14 mouse cellular contexts compared by ENCODE assay signal in the genomic region with DNA sequence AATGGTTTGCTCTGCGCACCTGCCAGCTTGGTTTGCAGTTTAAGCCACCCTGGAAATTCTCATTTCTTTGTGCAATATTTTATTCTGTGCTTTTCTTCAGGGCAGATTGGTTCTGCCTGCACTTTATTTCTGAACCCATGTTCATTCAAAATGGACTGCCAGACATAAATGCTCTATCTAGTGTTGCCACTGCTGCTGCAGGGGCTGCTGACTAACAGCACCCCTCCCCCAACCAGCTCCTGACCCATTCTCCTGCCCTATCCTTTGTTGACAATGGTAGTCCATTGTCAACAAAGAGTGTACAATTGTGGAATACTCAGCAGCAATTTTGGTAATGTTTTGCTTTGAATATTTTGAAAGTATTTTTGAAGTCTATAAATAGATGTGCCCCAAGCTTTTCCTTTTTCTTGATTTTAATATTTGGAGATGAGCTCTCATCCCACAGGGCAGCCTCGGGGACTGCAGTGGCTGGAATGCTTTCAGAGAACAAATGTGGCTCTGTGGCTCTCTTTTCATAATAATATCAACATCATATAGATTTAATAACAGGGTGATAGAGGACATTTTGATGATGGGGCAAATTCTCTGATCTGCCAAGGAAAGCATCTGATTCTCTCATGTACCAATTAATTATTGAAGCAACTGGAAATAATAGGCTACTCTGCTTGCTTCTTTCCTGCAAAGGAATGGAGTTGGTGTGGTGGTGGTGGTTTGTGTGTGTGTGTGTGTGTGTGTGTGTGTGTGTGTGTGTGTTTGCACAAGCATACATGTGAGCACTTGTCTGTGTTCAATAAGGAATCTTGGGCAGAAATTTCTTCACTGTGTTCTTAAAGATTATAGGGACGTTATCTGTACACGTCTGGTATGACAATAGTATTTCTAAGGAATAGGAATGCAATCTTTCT.
DNase-seq lines count a peak whose midpoint lies in the region; ATAC-seq and TF ChIP-seq lines count a peak whose summit lies in the region.
"Had no signal": no experiment of that assay in that cellular context is flagged by ENCODE, and none has a peak within 500 bp of the region (broad histone marks: within the 10 kb centered on the region; RNA-seq: fewer than 3 reads in every experiment).

No protein-coding gene starts in this region.

- WGBS in forebrain, postnatal 0 days, result 50% methylated on average over 4 of the region's 4 CpGs
- 69% methylated on average over 4 of the region's 4 CpGs for WGBS in midbrain, embryonic 12.5 days

- H3K9ac ChIP-seq in forebrain, postnatal 0 days, result peak overlapping the region; percentile 41; the same call in 1 of the 2 replicates
- no peak overlapping the region for H3K9ac ChIP-seq in midbrain, embryonic 12.5 days (replicated peaks)
- H3K9ac ChIP-seq: heart, embryonic 13.5 days; limb, embryonic 12.5 days had no signal

- intact Hi-C loops in gastrocnemius, postnatal 14 days (cut with DNase I; ENCODE audit: low total_unique reads), result no loop called here

- peak overlapping the region; percentile 26; the same call in 1 of the 2 replicates for H3K4me2 ChIP-seq in forebrain, postnatal 0 days (ENCODE audit: low read depth)
- no peak overlapping the region for H3K4me2 ChIP-seq in midbrain, embryonic 12.5 days (replicated peaks)
- H3K4me2 ChIP-seq: heart, embryonic 13.5 days; limb, embryonic 12.5 days had no signal

- peak; percentile 46; the same call in 1 of the 2 replicates for ATAC-seq in forebrain, postnatal 0 days
- ATAC-seq in midbrain, embryonic 12.5 days (ENCODE audit: low FRiP score, low read depth), result peak; percentile 90
- ATAC-seq: CD4-positive, CD25-positive, alpha-beta regulatory T cell, adult 4 months had no signal

- DNase-seq in right cerebral cortex, postnatal 10 days (ENCODE audit: low spot score in 2 of 2), result peak; percentile 24 to 27
- DNase-seq in right cerebral cortex, postnatal 36 days (ENCODE audit: low spot score in 2 of 2), result no peak
- DNase-seq in forebrain, postnatal 0 days, result peak; percentile 40
- DNase-seq in retina, embryonic 14.5 days (ENCODE audit: low spot score), result peak; percentile 41
- DNase-seq in adrenal gland, adult (ENCODE audit: inconsistent age in 2 of 2, low spot score in 1 of 2), result no peak
- no peak for DNase-seq in adipocyte (ENCODE audit: low spot score)
- DNase-seq in gastrocnemius, postnatal 14 days, result no peak
- DNase-seq: kidney, adult 9 months had no signal

- H3K9me3 ChIP-seq in forebrain, postnatal 0 days (ENCODE audit: low read length), result no peaks in the 10 kb centered on the region
- H3K9me3 ChIP-seq in midbrain, embryonic 12.5 days, result no peaks in the 10 kb centered on the region
- H3K9me3 ChIP-seq: heart, embryonic 13.5 days; limb, embryonic 12.5 days; megakaryocyte, embryonic 14.5 days had no signal

- no peak for TF ChIP-seq CTCF in forebrain, postnatal 0 days (IDR thresholded peaks at IDR 0.05; ENCODE audit: low read depth)

- H3K27me3 ChIP-seq in forebrain, postnatal 0 days (ENCODE audit: insufficient read depth, low read length), result no peaks in the 10 kb centered on the region
- H3K27me3 ChIP-seq in midbrain, embryonic 12.5 days, result no peaks in the 10 kb centered on the region
- H3K27me3 ChIP-seq: heart, embryonic 13.5 days; limb, embryonic 12.5 days; megakaryocyte, embryonic 14.5 days had no signal

- peak overlapping the region; percentile 71 for H3K27ac ChIP-seq in forebrain, postnatal 0 days (ENCODE audit: low read depth, low read length)
- H3K27ac ChIP-seq in midbrain, embryonic 12.5 days (replicated peaks), result peak overlapping the region; percentile 85
- H3K27ac ChIP-seq: heart, embryonic 13.5 days; limb, embryonic 12.5 days had no signal

- peaks cover 6% of the 10 kb centered on the region for H3K4me1 ChIP-seq in forebrain, postnatal 0 days (ENCODE audit: insufficient read depth)
- peaks cover 3% of the 10 kb centered on the region; the same call in 1 of the 2 replicates for H3K4me1 ChIP-seq in midbrain, embryonic 12.5 days
- H3K4me1 ChIP-seq: heart, embryonic 13.5 days; limb, embryonic 12.5 days; megakaryocyte, embryonic 14.5 days had no signal

- H3K36me3 ChIP-seq in forebrain, postnatal 0 days (ENCODE audit: insufficient read depth), result no peaks in the 10 kb centered on the region
- no peaks in the 10 kb centered on the region for H3K36me3 ChIP-seq in midbrain, embryonic 12.5 days
- H3K36me3 ChIP-seq: heart, embryonic 13.5 days; limb, embryonic 12.5 days had no signal

- 0 out of 2 replicates have a peak overlapping the region, but pooled peaks have one; percentile 9 for H3K4me3 ChIP-seq in forebrain, postnatal 0 days (ENCODE audit: low read depth, low read length)
- H3K4me3 ChIP-seq in midbrain, embryonic 12.5 days, result no peak overlapping the region
- H3K4me3 ChIP-seq: erythroblast, embryonic 14.5 days; heart, embryonic 13.5 days; limb, embryonic 12.5 days; megakaryocyte, embryonic 14.5 days had no signal

Comparison
In these comparisons a context has a peak if more than half of its experiments do, and no peak if none do; other contexts are left out.
1. DNase-seq: peak in right cerebral cortex, postnatal 10 days (2 of 2), forebrain, postnatal 0 days (single experiment) and retina, embryonic 14.5 days (single experiment); none in right cerebral cortex, postnatal 36 days (0 of 2), adrenal gland, adult (0 of 2), adipocyte (single experiment) and gastrocnemius, postnatal 14 days (single experiment).